Mouse (Mus musculus): ENCODE measurements around the gene Tead1. TPM values are rescaled to one million over a fixed set of nuclear protein-coding genes. Genes with fewer than 3 reads are reported as not detected.

Tead1 gene
- total and polyA plus RNA-seq, 2 experiments from 2014 or later, result 20.8 to 63.9 TPM

DNA sequence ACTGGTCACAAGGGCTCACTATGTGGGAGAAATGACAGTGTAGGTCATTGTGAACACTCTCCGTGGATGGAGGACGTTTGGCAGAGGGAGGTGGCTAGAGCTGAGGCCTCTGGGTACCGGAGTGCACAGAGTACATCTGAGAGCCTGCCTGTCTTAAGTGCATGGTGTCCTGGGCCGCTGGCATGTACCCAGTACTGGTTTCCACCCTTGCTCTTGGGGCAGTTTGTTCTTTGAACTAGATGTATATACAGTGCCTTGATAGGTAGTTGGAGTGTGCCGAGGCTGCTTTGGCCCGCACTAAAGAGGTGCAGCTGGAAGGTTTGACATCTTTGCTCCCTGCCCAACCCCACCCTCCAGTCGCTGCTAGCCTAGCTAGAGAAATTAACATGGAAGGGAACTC lies 114.8 kb downstream of the Tead1 start:
- DNase-seq (ENCODE audit: low spot score) (peak; percentile 26), ATAC-seq (ENCODE audit: insufficient read depth, low read depth) (peak; percentile 62)
- Histone ChIP-seq H3K9me3 (replicated peaks; ENCODE audit: control insufficient read depth, low read length) (no peaks in the 10 kb centered on the region), H3K27ac (ENCODE audit: low read depth) (no peak overlapping the region; the same call in 1 of the 2 replicates), H3K4me3 (ENCODE audit: low read depth, low read length) (no peak overlapping the region), H3K4me2 (ENCODE audit: low read depth, low read length) (no peak overlapping the region), H3K27me3 (ENCODE audit: control insufficient read depth, insufficient read depth, low read length) (no peaks in the 10 kb centered on the region), H3K4me1 (ENCODE audit: control insufficient read depth, insufficient read depth) (peaks cover 21% of the 10 kb centered on the region), H3K36me3 (replicated peaks; ENCODE audit: control insufficient read depth, insufficient read depth, low read length) (no peaks in the 10 kb centered on the region), H3K9ac (replicated peaks; ENCODE audit: low read depth, low read length) (no peak overlapping the region)
- TF ChIP-seq EP300 (IDR thresholded peaks at IDR 0.05; ENCODE audit: low read depth), result no peak
- TF ChIP-seq CTCF (IDR thresholded peaks at IDR 0.05; ENCODE audit: low read depth), result no peak
- WGBS, result 29% methylated on average over 7 of the region's 7 CpGs

GRCm38 (mm10) chr7:112794481-112794880 lies 115.4 kb downstream of the Tead1 start:
- no peak overlapping the region for H3K9ac ChIP-seq (replicated peaks; ENCODE audit: low read depth, low read length)
- no peaks in the 10 kb centered on the region for H3K9me3 ChIP-seq (replicated peaks; ENCODE audit: control insufficient read depth, low read length)
- WGBS, result 19% methylated on average over 2 of the region's 2 CpGs

GRCm38 (mm10) chr7:112797526-112798321 lies 118.6 kb downstream of the Tead1 start:
- 88% methylated on average over 8 of the region's 8 CpGs for WGBS
- no peak overlapping the region for H3K4me2 ChIP-seq (ENCODE audit: low read depth, low read length)
- H3K27me3 ChIP-seq (ENCODE audit: control insufficient read depth, insufficient read depth, low read length), result no peaks in the 10 kb centered on the region
- H3K9ac ChIP-seq (replicated peaks; ENCODE audit: low read depth, low read length), result no peak overlapping the region
- no peaks in the 10 kb centered on the region for H3K9me3 ChIP-seq (replicated peaks; ENCODE audit: control insufficient read depth, low read length)
- no peak for DNase-seq (ENCODE audit: low spot score)
- H3K27ac ChIP-seq (ENCODE audit: low read depth), result no peak overlapping the region
- no peaks in the 10 kb centered on the region for H3K36me3 ChIP-seq (replicated peaks; ENCODE audit: control insufficient read depth, insufficient read depth, low read length)
- H3K4me1 ChIP-seq (ENCODE audit: control insufficient read depth, insufficient read depth), result peaks cover 28% of the 10 kb centered on the region
- ATAC-seq (ENCODE audit: insufficient read depth, low read depth), result no peak
- TF ChIP-seq EP300 (IDR thresholded peaks at IDR 0.05; ENCODE audit: low read depth) (no peak), CTCF (IDR thresholded peaks at IDR 0.05; ENCODE audit: low read depth) (no peak)
- no peak overlapping the region for H3K4me3 ChIP-seq (ENCODE audit: low read depth, low read length)

More at GRCm38 (mm10) chr7:112794481-112794880, 115.4 kb downstream of the Tead1 start:
- H3K27ac ChIP-seq (ENCODE audit: low read depth), result no peak overlapping the region; the same call in 1 of the 2 replicates
- no peak overlapping the region for H3K4me3 ChIP-seq (ENCODE audit: low read depth, low read length)
- TF ChIP-seq EP300 (IDR thresholded peaks at IDR 0.05; ENCODE audit: low read depth) (no peak), CTCF (IDR thresholded peaks at IDR 0.05; ENCODE audit: low read depth) (no peak)
- H3K36me3 ChIP-seq (replicated peaks; ENCODE audit: control insufficient read depth, insufficient read depth, low read length), result no peaks in the 10 kb centered on the region
- H3K4me2 ChIP-seq (ENCODE audit: low read depth, low read length), result no peak overlapping the region
- H3K4me1 ChIP-seq (ENCODE audit: control insufficient read depth, insufficient read depth), result peaks cover 20% of the 10 kb centered on the region
- DNase-seq (ENCODE audit: low spot score) (no peak), ATAC-seq (ENCODE audit: insufficient read depth, low read depth) (no peak)
- no peaks in the 10 kb centered on the region for H3K27me3 ChIP-seq (ENCODE audit: control insufficient read depth, insufficient read depth, low read length)

DNA sequence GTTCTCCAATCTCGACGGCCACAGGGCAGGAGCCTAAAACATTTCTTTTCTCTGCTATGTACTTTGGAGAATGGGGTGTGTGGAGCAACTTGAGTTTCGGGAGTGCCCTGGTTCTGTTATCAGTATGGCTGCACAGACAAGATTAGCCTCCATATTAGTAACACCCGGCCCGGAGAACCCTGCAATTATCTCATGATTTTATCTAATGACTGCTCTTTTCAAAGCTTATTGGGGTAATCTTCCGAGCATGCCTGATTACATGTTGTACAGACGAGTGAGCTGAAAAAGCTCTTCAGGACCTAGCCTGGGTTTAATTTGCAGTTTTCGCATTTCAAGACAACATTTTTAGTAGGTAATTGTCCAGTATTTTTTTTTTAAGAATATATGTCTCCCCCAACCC lies 122.6 kb downstream of the Tead1 start:
- no peak overlapping the region for H3K9ac ChIP-seq (replicated peaks; ENCODE audit: low read depth, low read length)
- TF ChIP-seq EP300 (IDR thresholded peaks at IDR 0.05; ENCODE audit: low read depth) (no peak), CTCF (IDR thresholded peaks at IDR 0.05; ENCODE audit: low read depth) (no peak)
- H3K27me3 ChIP-seq (ENCODE audit: control insufficient read depth, insufficient read depth, low read length), result no peaks in the 10 kb centered on the region
- peaks cover 24% of the 10 kb centered on the region for H3K4me1 ChIP-seq (ENCODE audit: control insufficient read depth, insufficient read depth)
- H3K9me3 ChIP-seq (replicated peaks; ENCODE audit: control insufficient read depth, low read length), result no peaks in the 10 kb centered on the region
- DNase-seq (ENCODE audit: low spot score) (no peak), ATAC-seq (ENCODE audit: insufficient read depth, low read depth) (no peak)
- H3K4me3 ChIP-seq (ENCODE audit: low read depth, low read length), result no peak overlapping the region
- 0 out of 2 replicates have a peak overlapping the region, but pooled peaks have one; percentile 7 for H3K27ac ChIP-seq (ENCODE audit: low read depth)
- WGBS, result 41% methylated on average over 8 of the region's 8 CpGs
- no peaks in the 10 kb centered on the region for H3K36me3 ChIP-seq (replicated peaks; ENCODE audit: control insufficient read depth, insufficient read depth, low read length)
- no peak overlapping the region for H3K4me2 ChIP-seq (ENCODE audit: low read depth, low read length)

DNA sequence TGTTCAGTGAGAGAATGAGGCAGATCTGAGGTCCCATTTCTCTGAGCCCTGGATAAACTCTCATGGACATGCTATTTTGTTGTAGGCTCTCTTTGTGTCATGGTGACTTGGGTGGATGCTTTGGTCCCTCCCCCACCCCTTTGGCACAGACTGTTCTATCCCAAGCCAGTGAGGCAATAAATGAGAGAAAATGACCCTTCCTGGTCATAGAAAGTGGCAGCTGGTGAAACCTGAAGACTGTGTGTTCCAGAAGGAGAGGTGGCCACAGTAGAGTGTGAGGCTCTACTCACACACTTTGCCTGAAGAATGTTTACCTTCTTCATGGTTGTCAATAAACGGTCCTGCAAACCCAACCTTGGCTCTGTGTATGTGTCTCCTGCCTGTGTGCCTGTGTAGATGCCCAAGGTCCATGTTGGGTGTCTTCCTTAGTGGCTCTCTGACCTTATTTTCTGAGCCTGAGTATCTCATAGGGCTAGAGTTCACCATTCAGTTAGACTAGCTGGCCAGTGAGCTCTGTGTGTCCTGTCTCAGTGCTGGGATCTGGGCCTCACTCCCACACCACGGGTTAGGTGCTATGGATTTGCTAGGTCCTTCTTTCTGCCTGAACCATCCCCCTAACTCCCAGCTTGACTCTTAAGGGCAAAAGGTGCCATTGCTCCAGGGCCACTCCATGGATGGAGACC lies 127.7 kb downstream of the Tead1 start:
- no peak for TF ChIP-seq CTCF (IDR thresholded peaks at IDR 0.05; ENCODE audit: low read depth)
- Histone ChIP-seq H3K4me2 (ENCODE audit: low read depth, low read length) (peak overlapping the region; percentile 61), H3K4me3 (ENCODE audit: low read depth, low read length) (peak overlapping the region; percentile 32), H3K36me3 (replicated peaks; ENCODE audit: control insufficient read depth, insufficient read depth, low read length) (no peaks in the 10 kb centered on the region), H3K27me3 (ENCODE audit: control insufficient read depth, insufficient read depth, low read length) (no peaks in the 10 kb centered on the region), H3K9ac (replicated peaks; ENCODE audit: low read depth, low read length) (0 out of 2 replicates have a peak overlapping the region, but pooled peaks have one; percentile 15), H3K9me3 (replicated peaks; ENCODE audit: control insufficient read depth, low read length) (no peaks in the 10 kb centered on the region), H3K4me1 (ENCODE audit: control insufficient read depth, insufficient read depth) (peaks cover 34% of the 10 kb centered on the region), H3K27ac (ENCODE audit: low read depth) (peak overlapping the region; percentile 70)
- WGBS, result 42% methylated on average over 2 of the region's 2 CpGs
- DNase-seq (ENCODE audit: low spot score) (no peak), ATAC-seq (ENCODE audit: insufficient read depth, low read depth) (no peak)
